Mouse (Mus musculus) gastrocnemius, postnatal 10 days (tissue): ENCODE results near the gene Fbxw10. TPM values are rescaled to one million over a fixed set of nuclear protein-coding genes. Genes with fewer than 3 reads are reported as not detected.
A peak's percentile ranks its signal among the peaks of the same experiment; 100 is the strongest.

ENCODE experiments used
- DNase-seq: peaks from one replicate; pipeline ENCODE4 v3.0.0; 2021; ENCODE audit warnings: mixed read lengths
- long read RNA-seq, 2 experiments: library from polyadenylated mRNA; stranded (forward); transcript quantifications; one replicate each; pipeline ENCODE4 v2.0.0; 2021
- total RNA-seq, 2 experiments: library from RNA; stranded (reverse); gene quantifications; 2 replicates each; pipeline ENCODE4 v1.2.3; 2021

Fbxw10 gene
- under 1 TPM; 0.23 to 0.68 TPM for total RNA-seq
- long read RNA-seq, experiment 1 = 0 reads
- long read RNA-seq, experiment 2 = 0 reads

DNA sequence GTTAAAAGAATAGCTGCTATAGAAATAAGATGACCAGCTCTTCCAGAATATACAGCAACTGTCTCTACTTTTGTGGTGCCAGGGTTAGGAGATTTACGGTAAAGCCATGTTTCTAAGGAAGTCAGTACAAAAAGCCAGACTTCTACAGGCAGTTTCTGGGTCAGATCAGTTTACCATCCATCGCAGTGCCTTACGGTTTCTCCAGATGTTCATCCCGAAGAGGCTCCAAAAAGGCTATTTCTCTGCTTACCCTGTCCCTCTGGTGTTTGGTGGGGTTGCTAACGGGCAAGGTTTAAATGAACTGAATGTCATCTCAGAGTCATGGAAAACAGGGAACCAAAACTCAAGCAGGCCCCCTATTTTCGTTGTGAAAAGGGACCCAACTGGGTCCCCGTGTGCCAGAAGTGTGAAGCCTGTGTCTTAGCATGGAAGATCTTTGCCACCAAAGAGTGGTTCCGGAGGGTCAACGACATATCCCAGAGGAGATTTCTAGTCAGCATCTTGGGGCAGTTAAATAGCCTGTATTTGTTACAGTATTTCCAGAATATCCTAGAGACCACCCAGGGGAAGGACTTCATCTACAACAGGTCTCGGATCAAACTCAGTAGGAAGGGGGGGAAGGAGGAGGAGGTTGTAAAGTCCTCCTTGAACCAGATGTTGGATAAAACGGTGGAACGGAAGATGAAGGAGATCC, at the start of gene Fbxw10:
Fbxw10 (plus strand) TSS at position 109 of the 694 bp plus-strand sequence.
- peak; percentile 5 for DNase-seq

DNA sequence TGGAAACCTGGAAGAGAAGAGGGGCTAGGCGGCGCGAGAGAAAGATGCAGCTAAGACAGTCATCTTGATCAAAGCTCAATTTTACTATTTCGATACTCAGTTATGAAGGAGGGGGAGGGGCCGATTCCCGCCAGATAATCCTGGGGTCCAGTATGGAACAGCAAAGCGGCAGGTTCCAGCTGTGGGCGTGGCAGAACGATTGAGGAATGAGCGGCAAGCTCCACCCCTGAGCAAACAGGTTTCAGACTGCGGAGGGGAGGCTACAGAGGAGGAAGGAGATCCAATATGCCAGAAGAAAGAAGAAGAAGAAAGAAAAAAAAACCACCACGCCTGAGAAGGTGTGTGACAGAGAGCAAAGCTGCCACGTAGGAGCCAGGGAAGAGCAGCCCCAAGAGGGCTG, 42.8 kb upstream of the Fbxw10 start:
- no peak for DNase-seq

DNA sequence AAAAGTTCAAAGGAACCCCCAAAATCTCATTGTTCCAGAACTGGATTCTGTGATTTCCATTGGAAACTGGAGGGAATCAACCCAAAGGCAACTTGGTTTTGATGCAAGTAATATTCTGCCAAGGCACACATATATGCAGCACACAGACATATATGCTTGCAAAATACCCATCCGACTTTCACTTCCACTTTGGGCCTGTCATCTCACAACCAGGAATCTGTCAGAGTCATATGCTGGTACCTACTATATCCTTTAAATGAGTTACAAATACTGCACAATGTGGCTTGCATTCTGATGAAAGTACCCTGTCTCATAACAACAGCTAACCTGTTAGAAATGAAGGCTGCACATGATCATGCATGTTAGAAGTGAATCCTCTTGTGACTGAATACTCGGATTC, 38.9 kb upstream of the Fbxw10 start:
- no peak for DNase-seq

GRCm38 (mm10) chr11:62809201-62809600, 37.7 kb upstream of the Fbxw10 start:
- DNase-seq = no peak

DNA sequence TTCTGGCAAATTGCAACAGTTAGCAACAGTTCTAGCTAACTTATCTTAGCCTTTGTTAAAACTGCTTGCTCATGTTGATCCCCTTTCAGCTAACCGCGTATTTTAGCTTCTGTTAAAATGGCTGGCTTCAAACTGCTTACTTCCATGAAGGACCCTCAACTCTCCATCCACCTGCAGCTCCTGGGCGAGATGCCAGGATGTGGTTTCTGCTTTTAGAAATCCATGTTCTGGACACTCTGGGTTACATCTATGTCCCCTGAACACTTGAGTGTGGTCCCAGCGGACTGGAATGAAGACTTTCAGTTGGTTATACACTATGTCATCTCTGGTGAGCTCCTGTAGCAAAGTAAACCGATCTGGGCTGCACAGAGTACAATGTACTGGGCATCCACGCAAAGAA, 34.6 kb upstream of the Fbxw10 start:
- DNase-seq = no peak

DNA sequence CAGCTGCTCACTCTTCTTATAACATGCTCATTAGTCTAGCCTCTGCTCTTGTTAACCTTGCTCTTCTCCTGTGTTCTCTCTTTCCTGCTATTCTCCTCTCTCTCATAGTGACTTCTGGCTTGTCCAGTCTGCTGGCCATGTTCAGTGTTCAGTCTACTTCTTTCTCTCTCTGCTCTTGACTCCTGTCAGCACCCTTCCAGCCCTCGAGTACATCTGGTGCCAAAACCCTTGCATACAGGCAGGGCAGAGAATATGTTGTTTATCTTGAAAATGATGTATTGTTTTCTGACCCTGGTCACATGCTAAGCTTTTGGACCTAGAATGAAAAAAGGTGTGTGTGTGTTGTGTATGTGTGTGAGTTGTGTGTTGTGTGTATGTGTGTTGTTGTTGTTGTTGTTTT, 33.4 kb upstream of the Fbxw10 start:
- no peak for DNase-seq

GRCm38 (mm10) chr11:62813970-62814624, 32.8 kb upstream of the Fbxw10 start:
- DNase-seq = no peak

GRCm38 (mm10) chr11:62814625-62815024, 32.2 kb upstream of the Fbxw10 start:
- DNase-seq = no peak

DNA sequence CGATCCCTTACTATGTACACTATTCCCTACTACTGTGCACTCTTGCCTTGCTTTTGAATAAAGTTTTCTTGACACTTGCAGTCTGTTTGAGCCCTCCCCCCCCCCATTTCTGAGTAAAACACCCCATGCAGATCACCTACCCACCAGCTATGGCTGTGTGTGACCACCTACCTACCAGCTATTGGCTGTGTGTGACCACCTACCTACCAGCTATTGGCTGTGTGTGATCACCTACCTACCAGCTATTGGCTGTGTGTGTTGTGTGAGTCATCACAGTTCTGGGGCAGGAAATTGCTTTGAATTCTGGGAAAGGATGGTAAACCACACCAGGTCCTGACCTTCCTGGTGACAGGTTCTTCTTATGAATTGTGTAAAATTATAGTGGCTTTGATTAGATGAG, 31.4 kb upstream of the Fbxw10 start:
- DNase-seq = no peak

GRCm38 (mm10) chr11:62816591-62816990, 30.3 kb upstream of the Fbxw10 start:
- no peak for DNase-seq

DNA sequence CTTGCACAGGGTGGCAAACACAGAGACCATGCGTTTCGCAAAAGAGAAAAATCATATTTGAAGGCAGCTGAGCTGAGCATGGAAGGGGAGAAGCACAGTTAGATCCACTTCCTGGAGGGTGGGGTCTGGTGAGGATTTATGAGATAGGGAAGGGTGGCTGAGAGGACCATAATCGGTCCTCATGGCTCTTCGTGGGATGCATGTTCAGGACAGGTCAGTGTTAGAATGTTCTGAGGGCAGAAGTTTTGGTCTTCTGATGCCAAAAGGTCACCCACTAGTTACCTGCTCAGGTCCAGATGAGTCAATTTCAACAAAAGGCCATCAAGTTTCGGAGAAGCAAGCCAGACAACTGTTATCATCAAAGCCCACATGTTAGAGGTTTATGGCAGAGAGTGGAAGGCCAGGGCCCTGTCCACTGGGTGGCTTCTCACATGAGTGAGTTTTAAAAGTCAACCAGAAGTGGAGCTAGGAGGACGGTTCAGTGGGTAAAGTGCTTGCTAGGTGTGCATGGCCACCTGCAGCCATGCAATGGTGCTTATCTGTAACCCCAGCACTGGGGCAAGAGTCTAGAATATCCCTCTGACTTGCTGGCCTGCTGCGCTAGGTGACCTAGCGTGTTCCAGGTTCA, 27.7 kb upstream of the Fbxw10 start:
- DNase-seq = no peak

DNA sequence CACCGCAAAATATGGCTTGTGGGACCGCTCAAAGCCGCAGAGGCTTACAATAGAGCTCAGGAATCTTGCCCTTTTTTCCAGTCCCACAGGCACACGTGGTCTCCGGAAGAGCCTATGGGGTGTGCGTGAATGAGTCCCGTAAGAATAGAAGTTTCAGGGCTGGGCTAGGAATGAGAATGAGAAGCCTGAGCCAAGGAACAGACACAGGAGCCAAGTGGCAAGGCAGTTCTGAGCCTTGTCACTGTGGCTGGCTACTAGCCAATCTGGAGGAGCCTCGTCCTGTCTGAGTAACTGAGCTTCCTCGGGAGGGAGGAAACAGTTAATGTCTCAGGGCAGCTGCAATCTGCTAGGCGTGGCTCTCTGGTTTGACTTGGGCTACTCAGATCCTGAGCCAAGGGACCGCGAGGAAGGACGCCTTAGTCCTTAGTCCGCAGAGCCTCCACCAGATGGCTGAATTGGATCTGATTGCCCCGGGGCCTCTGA, 26.8 kb upstream of the Fbxw10 start, which contains the start of gene Trim16:
Trim16 (plus strand) TSS at position 173 of the 483 bp plus-strand sequence.
- DNase-seq = peak; percentile 82

DNA sequence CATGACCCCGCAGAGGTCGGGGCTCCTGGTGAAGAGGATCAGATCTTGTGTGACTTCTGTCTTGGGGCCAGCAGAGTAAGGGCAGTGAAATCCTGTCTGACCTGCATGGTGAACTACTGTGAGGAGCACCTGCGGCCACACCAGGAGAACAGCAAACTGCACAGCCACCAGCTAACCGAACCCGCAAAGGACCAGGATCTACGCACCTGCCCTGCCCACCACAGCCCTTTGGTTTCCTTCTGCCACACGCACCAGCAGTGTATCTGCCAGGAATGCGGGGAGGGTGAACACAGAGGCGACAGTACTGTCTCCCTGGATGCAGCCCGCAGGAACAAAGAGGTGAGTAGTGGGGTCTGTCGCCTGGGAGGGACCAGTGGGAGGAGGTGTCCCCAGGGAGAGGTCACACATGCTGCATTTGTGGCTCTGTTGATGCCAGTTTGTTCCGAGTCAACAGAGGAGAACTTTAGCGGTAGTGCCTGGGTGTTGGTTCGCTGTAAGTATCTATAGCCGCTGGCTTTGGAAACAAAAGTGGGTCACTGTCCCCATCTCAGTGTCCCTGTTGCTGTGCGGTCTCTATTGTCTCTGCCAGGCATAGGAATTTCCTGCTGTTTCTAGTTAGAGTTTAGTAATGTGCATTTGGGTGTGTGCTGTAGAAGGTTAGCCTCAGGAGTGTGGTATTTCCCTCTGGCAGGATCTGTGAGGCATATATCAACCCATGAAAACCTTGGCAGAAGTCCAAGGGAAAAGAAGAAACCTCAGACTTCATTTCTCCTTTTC, 26.0 kb upstream of the Fbxw10 start:
- DNase-seq = peak; percentile 32

DNA sequence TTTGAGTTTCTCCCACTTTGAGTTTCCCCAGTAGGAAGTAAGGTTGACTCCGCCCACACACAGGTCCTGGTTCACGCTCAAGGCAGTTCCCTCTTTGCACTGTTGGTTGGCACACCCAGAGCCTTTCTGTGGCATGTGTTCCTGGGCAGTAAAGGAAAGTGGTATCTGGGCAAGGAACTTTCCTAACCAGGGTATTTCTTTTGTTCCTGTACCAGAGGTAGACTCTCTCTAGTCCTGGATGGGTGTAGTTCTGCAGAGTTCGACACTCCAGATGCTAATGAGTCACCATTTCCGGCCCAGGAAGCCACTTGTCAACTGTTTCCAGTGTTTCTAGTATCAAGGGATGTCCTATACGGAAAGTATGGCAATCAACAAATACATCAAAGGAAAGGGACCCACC, 25.0 kb upstream of the Fbxw10 start:
- no peak for DNase-seq

GRCm38 (mm10) chr11:62824211-62824610, 22.7 kb upstream of the Fbxw10 start:
- no peak for DNase-seq

DNA sequence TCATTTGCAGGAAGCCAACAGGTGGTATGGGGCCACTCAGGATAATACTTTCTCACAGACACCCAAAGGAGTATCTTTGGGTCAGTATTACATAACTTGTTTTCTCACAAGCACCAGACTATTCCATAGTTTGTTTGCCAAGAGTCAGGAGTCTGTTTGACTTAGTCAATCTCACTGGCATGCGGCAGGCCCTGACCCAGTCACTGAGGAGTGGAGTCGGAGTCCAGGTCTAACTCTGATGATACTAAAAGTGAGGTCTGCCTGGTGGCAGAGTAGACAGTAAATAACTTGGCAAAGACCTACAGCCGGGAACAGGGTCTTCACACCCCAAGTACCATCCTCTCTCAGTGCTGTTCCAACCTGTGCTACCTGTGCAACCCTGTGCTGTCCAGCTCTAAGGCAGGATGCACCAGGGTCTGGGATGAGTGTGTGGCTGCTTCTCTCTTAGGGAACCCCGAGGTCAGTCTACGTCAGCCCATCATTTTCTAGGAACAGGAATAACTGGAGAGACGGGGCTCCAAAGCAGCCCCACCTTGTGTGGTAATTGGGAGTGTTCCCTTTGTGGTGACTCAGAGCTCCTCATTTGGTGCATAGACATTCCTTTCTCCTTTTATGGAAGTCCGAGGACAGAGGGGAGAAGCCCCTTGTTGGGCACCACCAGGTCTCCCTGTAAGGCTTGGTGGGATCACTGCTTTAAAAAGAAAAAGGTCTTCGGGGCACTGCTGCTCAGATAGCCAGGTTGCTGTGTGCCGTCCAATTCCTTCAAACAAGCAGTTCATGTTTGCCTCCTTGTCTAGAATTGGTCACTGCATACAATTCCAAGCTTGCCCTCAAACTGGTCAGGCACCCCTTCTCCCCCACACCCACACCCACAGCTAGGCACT, 21.4 kb upstream of the Fbxw10 start:
- DNase-seq = no peak

GRCm38 (mm10) chr11:62826106-62826733, 20.6 kb upstream of the Fbxw10 start:
- DNase-seq = no peak

DNA sequence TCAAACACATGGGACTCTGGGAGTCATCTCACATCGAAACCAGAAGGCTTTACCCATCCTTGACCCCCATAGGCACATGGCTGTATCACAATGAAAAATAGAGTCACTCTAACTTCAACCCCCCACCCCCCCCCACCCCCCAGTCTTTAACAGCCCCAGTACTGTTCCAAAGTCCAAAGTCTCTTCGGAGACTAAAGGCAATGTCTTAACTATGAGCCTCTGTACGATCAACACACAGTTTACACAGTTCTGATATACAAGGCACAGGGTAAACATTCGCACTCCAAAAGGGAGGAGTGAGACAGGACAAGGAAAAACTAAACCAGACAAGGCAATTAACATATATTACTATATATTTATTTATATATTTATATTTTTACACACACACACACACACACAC, 19.7 kb upstream of the Fbxw10 start:
- no peak for DNase-seq

DNA sequence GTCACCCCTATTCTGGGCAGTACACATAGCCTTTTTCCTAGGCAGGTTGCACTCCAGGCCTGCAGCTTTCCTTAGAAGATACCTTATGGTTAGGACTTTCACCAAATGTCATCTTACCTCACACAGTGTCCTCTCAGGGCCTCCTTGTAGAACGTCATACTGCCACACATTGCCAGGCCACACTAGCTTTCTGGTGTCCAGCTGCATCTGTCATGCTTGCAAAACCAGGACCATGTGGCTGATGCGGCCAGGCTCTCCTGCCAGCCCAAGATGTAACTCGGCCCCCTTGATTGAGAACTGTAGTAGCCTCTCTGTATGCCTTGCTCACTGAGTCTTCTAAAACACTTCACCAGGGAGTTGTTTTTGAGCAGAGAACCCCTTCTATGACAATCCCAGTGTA, 19.0 kb upstream of the Fbxw10 start:
- DNase-seq = no peak

DNA sequence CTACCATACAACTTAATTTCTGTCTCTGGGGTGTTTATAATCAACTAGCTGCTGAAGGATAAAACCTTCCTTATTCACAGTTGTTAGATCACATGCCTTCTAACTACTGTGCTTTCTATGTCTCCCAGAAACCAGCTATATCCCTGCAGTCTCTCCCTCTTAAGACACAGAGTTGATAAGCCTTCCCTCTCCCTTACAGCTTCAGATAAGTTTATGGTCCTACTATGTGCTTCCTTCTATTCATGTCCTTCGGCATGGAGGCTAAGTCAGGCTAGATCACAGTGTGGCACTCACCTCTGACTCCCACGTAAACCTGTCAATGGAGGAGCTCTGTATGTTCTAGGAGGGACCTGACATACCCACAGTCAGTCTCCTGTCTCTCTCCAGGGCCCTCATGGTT, 16.5 kb upstream of the Fbxw10 start:
- DNase-seq = no peak

DNA sequence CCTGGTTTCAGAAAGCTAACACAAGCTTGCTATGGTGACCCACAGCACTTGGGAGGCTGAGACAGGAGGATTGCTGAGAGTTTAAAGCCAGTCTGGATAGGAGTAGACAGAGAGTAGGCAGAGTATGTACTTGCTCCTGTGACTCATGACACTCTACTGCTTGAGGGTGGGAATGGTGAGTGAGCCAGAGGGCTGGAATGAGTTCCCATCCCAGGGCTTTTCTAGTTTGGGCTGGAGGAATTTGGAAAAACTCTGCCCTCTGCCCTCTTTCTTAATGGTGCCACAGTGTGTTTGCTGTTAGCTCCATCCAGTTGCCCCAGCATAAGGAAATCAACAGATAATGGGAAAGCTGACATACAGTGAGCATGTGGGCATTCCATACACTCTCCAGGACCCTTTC, 15.0 kb upstream of the Fbxw10 start:
- no peak for DNase-seq
